Mouse (Mus musculus) forebrain, embryonic 13.5 days (tissue): ENCODE data around the gene Rassf3. TPM values are rescaled to one million over a fixed set of nuclear protein-coding genes. Genes with fewer than 3 reads are reported as not detected.

Experiments used
- ATAC-seq: fragments of 200-750 bp; cut with Nextera tagmentation; 2 replicates; pipeline ENCODE4 v1.8.0; 2017
- H3K27ac ChIP-seq: fragments of 300-500 bp; sonication (generic); 2 replicates; pipeline ENCODE4 v1.5.1; 2015; ENCODE audit warnings: inconsistent platforms, mild to moderate bottlenecking, moderate library complexity
- H3K27me3 ChIP-seq: fragments of 300-500 bp; sonication (generic); 2 replicates; pipeline ENCODE4 v1.6.1; 2015; ENCODE audit warnings: mild to moderate bottlenecking, inconsistent platforms
- H3K36me3 ChIP-seq: fragments of 300-500 bp; sonication (generic); 2 replicates; pipeline ENCODE4 v1.6.1; 2015; ENCODE audit warnings: mild to moderate bottlenecking, inconsistent platforms; ENCODE audit not compliant: poor library complexity, severe bottlenecking
- H3K4me1 ChIP-seq: fragments of 300-500 bp; sonication (generic); 2 replicates; pipeline ENCODE4 v1.6.1; 2015; ENCODE audit warnings: inconsistent platforms
- H3K4me2 ChIP-seq: fragments of 300-500 bp; sonication (generic); 2 replicates; pipeline ENCODE4 v1.6.1; 2015; ENCODE audit warnings: inconsistent platforms, mild to moderate bottlenecking, moderate library complexity
- H3K4me3 ChIP-seq: fragments of 300-500 bp; sonication (generic); 2 replicates; pipeline ENCODE4 v1.5.1; 2015; ENCODE audit warnings: mild to moderate bottlenecking, inconsistent platforms
- H3K9ac ChIP-seq: fragments of 300-500 bp; sonication (generic); 2 replicates; pipeline ENCODE4 v1.6.1; 2015; ENCODE audit warnings: mild to moderate bottlenecking, inconsistent platforms
- H3K9me3 ChIP-seq: fragments of 300-500 bp; sonication (generic); replicated peaks from 2 replicates; pipeline ENCODE4 v1.6.1; 2016; ENCODE audit warnings: inconsistent platforms
- WGBS: fragments of 180-500 bp; shearing (Covaris S2); methylation state at CpG from one replicate; pipeline ENCODE4 v1.1.7; 2015; 5-methylcytosine and 5-hydroxymethylcytosine counted together
- polyA plus RNA-seq: library from polyadenylated mRNA; unstranded; fragments of >200 nt; fragmentation: Nextera tagmentation; extraction: Ambion mirVana; gene quantifications from 2 replicates; pipeline ENCODE4 v1.2.1, GENCODE M21; 2015

Rassf3 gene
- polyA plus RNA-seq, result 3.5 and 3.7 TPM in 2 replicates

- peaks cover 25% of the 10 kb centered on the region for H3K27me3 ChIP-seq
- H3K4me1 ChIP-seq, result peaks cover 22% of the 10 kb centered on the region
- ATAC-seq, result peak; percentile 92
- no peak within 1 kb of the TSS for H3K27ac ChIP-seq
- no peaks in the 10 kb centered on the region for H3K9me3 ChIP-seq
- peak within 1 kb of the TSS; percentile 97 for H3K4me2 ChIP-seq
- peak within 1 kb of the TSS; percentile 58 for H3K4me3 ChIP-seq
- 2% methylated on average over 47 of the region's 62 CpGs for WGBS
- H3K36me3 ChIP-seq, result no peaks in the 10 kb centered on the region
- H3K9ac ChIP-seq, result peak within 1 kb of the TSS; percentile 75
Measured at GRCm38 (mm10) chr10:121476190-121476967, at the start of gene Rassf3. TSS of gene Rassf3 (minus strand) at chr10:121476347.

- H3K36me3 ChIP-seq, result no peaks in the 10 kb centered on the region
- H3K27ac ChIP-seq, result no peak overlapping the region
- H3K9me3 ChIP-seq, result no peaks in the 10 kb centered on the region
- ATAC-seq, result no peak
- no peaks in the 10 kb centered on the region for H3K27me3 ChIP-seq
- WGBS, result 21% methylated on average over 12 of the region's 12 CpGs
- no peak overlapping the region for H3K4me2 ChIP-seq
- no peak overlapping the region for H3K9ac ChIP-seq
- 0 out of 2 replicates have a peak, but pooled peaks cover 5% of the 10 kb centered on the region for H3K4me1 ChIP-seq
- no peak overlapping the region for H3K4me3 ChIP-seq
Measured at GRCm38 (mm10) chr10:121520923-121521585, 44.9 kb upstream of the Rassf3 start.

- 71% methylated on average over 2 of the region's 2 CpGs for WGBS
- no peak overlapping the region for H3K27ac ChIP-seq
- H3K9ac ChIP-seq, result no peak overlapping the region
- ATAC-seq, result no peak
- no peak overlapping the region for H3K4me2 ChIP-seq
- H3K36me3 ChIP-seq, result no peaks in the 10 kb centered on the region
- no peaks in the 10 kb centered on the region for H3K27me3 ChIP-seq
- H3K4me1 ChIP-seq, result 0 out of 2 replicates have a peak, but pooled peaks cover 5% of the 10 kb centered on the region
- H3K9me3 ChIP-seq, result no peaks in the 10 kb centered on the region
- H3K4me3 ChIP-seq, result no peak overlapping the region
Measured at GRCm38 (mm10) chr10:121519710-121520109, 43.6 kb upstream of the Rassf3 start.

DNA sequence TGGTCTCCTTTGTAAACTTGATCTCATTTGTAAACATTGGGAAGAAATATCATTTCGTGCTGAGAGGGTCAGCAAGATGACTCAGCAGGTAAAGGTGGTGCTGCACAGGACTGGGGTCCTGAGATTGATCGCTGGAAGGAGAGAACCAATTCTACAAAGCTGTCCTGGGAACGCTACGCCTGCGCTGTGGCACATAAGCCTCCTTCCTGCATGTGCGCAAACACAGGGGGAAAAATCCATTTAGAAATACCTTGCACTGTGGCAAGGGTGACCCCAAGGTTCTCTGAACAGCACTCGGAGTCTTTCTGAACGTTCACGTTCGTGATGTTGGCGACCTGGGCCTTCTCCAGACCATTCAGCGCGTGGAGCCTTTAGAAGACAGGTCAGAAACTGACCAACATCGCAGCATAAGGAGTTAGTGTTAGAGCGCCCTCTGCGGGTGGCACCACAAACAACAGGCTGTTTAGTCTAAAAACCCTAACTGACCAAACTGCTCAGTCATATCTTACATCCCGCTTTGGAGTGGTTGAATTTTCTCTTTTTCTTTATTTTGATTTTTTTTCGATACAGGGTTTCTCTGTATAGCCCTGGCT is 40.0 kb upstream of the Rassf3 start:
- H3K4me2 ChIP-seq, result 0 out of 2 replicates have a peak overlapping the region, but pooled peaks have one; percentile 20
- H3K4me1 ChIP-seq, result 0 out of 2 replicates have a peak, but pooled peaks cover 2% of the 10 kb centered on the region
- H3K27ac ChIP-seq, result no peak overlapping the region
- H3K4me3 ChIP-seq, result no peak overlapping the region
- no peak overlapping the region for H3K9ac ChIP-seq
- H3K36me3 ChIP-seq, result no peaks in the 10 kb centered on the region
- no peaks in the 10 kb centered on the region for H3K9me3 ChIP-seq
- 28% methylated on average over 18 of the region's 18 CpGs for WGBS
- ATAC-seq, result 0 out of 2 replicates have a peak, but pooled peaks have one; percentile 21
- H3K27me3 ChIP-seq, result no peaks in the 10 kb centered on the region

GRCm38 (mm10) chr10:121509751-121510643 is 33.9 kb upstream of the Rassf3 start:
- no peak overlapping the region for H3K4me2 ChIP-seq
- H3K27ac ChIP-seq, result no peak overlapping the region
- H3K9ac ChIP-seq, result no peak overlapping the region
- H3K36me3 ChIP-seq, result no peaks in the 10 kb centered on the region
- no peak overlapping the region for H3K4me3 ChIP-seq
- H3K27me3 ChIP-seq, result no peaks in the 10 kb centered on the region
- ATAC-seq, result no peak
- 41% methylated on average over 24 of the region's 24 CpGs for WGBS
- no peaks in the 10 kb centered on the region for H3K9me3 ChIP-seq
- peaks cover 25% of the 10 kb centered on the region for H3K4me1 ChIP-seq

DNA sequence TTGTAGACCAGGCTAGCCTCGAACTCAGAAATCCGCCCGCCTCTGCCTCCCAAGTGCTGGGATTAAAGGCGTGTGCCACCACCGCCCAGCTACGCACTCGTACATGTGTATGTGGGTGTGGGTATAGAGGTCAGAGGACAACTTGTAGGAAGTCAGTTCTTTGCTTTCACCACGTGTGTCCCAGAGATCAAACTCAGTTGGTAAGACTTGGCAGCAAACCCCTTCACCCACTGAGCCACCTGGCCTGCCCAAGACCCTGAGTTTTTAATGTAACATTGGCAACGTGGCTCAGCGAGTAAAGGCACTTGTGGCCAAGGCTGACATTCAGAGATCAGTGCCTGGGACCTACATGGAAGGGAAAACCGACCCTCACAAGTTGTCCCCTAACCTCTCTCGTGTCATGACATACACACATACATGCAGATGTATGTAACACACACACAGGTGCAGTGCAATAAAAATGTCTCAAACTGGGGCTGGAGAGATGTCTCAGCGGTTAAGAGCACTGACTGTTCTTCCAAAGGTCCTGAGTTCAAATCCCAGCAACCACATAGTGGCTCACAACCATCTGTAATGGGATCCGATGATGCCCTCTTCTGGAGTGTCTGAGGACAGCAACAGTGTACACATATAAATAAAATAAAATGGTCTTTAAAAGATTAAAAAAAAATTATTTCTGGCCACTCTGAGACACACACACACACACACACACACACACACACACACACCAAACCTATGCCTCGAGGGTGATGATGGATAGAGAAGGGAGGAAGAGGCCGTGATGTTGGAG is 31.8 kb upstream of the Rassf3 start:
- Histone ChIP-seq H3K4me1 (peaks cover 36% of the 10 kb centered on the region), H3K9me3 (no peaks in the 10 kb centered on the region), H3K27me3 (no peaks in the 10 kb centered on the region), H3K4me3 (no peak overlapping the region), H3K27ac (no peak overlapping the region), H3K9ac (no peak overlapping the region), H3K4me2 (no peak overlapping the region), H3K36me3 (no peaks in the 10 kb centered on the region)
- no peak for ATAC-seq
- WGBS, result 92% methylated on average over 16 of the region's 16 CpGs

DNA sequence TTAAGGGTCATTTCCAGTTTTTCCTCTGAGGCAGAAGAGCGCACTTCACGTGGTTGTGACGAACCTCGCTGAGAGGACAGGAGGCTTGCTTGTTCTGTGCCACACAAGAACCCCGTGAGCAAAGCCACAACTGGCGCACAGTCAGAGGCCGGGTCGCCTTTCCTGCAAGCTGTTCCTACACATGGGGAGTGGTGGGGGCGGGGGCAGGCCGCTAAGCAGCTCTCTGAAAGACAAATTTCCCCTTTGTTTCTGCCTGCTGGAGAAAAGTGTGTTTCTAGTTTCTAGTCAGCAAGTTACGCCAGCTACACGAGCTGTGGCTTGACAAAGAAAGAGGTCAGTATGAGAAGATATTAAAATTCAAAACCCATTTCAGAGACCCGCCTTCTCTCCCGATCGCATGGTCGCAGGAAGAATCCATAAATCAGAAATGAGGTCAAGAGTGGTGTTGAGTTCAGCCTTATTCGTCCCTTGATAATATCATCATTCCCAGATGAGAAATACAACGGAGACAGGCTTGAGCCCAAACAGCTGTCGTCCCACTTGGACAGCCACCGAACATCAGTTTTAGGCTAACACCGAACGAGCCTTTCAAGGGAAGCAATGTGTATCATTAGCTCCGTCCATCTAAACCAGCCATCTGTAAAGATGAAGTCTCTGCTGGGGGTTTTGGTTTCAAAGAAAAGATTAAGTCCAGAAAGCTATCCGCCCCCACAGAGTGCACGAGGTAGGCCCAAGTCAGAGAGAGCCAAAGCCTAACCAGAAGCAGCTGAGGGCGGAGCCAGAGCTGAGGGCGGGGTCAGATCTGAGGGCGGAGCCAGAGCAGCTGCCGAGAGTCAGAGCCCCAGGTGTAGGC is 30.8 kb upstream of the Rassf3 start:
- Histone ChIP-seq H3K4me2 (no peak overlapping the region), H3K4me1 (peaks cover 36% of the 10 kb centered on the region), H3K4me3 (no peak overlapping the region), H3K9ac (no peak overlapping the region), H3K27me3 (no peaks in the 10 kb centered on the region), H3K27ac (no peak overlapping the region), H3K9me3 (no peaks in the 10 kb centered on the region), H3K36me3 (no peaks in the 10 kb centered on the region)
- 56% methylated on average over 29 of the region's 29 CpGs for WGBS
- no peak for ATAC-seq

DNA sequence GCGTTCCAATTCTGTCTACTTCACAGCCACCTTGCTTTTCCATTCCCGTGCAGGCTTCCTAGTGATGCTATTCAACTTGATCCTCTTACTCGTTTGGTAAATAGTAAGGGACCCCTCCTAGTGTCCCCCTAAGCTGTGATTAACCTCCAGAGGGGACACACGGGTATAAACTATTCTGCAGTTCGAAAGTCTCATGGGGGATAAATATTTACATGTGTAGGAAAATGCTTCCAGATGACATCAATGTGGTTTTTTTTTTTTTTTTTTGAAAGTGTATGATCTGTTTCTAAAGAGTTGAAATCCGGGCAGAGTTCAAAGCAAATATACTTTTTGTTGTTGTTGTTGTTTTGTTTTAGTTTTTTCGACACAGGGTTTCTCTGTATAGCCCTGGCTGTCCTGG is 29.8 kb upstream of the Rassf3 start:
- no peaks in the 10 kb centered on the region for H3K9me3 ChIP-seq
- H3K4me1 ChIP-seq, result peaks cover 43% of the 10 kb centered on the region
- H3K36me3 ChIP-seq, result no peaks in the 10 kb centered on the region
- no peak for ATAC-seq
- peak overlapping the region; percentile 72 for H3K27ac ChIP-seq
- H3K27me3 ChIP-seq, result no peaks in the 10 kb centered on the region
- WGBS, result 60% methylated on average over 7 of the region's 7 CpGs
- H3K4me2 ChIP-seq, result peak overlapping the region; percentile 57
- no peak overlapping the region for H3K9ac ChIP-seq
- no peak overlapping the region for H3K4me3 ChIP-seq

DNA sequence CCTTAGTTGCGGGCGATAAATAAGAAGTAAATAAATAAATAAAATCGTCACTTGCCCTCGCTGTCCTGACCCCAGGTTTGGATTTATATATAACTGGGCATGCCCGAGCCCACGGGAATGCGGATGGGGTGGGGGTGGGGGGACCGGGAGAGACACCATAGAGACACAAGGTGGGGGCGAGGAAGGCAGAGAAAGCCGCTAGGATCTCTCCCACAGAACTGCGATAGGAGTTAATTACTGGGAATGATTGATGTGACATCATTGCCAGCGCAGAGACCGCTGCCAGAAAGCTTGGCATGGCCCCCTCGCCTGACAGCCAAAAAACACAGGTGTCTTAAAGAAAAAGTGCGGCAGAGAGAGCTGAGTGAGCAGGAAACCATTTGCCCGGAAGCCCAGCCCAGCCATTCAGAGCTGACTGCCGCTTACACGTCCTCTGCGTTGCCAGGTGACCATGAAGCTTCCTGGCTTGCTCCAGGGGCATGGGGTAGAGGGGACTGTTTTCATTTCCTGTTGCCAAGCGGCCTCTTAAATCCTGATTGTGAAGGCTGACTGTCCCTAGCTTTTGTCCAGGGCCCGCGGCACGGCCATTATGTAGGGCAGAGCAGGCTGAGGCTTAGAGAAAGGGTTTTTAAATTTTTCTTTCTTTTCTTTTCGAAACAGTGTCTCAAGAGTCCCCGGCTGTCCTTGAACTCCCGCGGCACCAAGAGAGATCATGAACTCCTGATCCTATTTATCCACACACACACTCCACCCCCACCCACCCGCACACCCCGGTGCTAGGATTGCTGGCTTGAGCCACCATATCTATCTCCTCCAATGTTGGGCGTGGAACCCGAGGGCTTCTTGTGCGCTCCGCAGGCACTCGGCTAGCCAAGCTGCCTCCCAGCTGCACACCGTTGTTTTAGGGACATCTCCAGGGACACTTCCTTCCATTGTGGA is 29.1 kb upstream of the Rassf3 start:
- peak; percentile 93 for ATAC-seq
- no peaks in the 10 kb centered on the region for H3K9me3 ChIP-seq
- H3K4me2 ChIP-seq, result peak overlapping the region; percentile 57
- peak overlapping the region; percentile 49; the same call in 1 of the 2 replicates for H3K9ac ChIP-seq
- H3K4me3 ChIP-seq, result peak overlapping the region; percentile 31
- no peaks in the 10 kb centered on the region for H3K36me3 ChIP-seq
- H3K4me1 ChIP-seq, result peaks cover 45% of the 10 kb centered on the region
- no peaks in the 10 kb centered on the region for H3K27me3 ChIP-seq
- H3K27ac ChIP-seq, result peak overlapping the region; percentile 72
- WGBS, result 23% methylated on average over 35 of the region's 35 CpGs
